8 mouse cellular contexts compared by ENCODE assay signal in the genomic region with DNA sequence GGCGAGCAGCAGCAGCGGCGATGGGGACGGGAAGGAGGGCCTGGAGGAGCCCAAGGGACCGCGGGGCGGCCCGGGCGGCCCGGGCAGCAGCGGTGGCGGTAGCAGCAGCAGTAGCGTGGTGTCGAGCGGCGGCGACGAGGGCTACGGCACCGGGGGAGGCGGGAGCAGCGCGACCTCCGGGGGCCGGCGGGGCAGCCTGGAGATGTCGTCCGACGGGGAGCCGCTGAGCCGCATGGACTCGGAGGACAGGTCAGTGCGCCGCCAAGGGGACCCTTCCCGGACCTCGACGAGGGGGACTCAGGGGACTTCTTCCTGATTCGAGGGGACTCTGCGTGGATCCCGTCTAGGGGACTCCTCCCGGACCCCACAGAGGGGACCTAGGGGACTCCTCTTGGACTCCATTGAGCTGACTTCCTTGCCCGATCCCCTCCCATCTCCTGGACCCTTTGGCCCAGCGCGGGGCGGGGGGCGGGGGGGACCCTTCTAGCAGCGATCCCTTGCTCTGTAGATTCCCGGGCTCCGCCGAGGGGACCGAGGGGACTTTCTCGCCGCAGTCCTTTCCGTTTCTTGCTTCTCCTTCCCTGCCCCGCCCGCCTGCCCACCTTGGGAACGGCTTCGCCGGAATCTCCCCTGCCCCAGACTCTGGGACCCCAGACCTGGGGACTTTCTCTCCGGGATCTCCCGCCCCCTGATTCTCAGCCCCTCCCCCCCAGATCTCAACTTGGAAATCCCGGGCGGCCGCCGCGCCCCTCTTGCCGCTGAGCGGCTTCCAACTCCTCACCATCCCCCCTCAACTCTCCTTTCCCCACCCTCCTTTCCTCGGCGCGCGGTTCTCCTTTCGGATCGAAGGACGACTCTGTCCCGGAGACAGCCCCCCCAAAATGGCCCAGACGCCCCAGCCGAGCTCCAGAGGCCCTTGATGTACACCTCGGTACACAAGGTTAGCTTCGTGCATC. TPM values are rescaled to one million over a fixed set of nuclear protein-coding genes. Genes with fewer than 3 reads are reported as not detected.
DNase-seq lines count a peak whose midpoint lies in the region; ATAC-seq lines count a peak whose summit lies in the region.

No protein-coding gene starts in this region.

- peak overlapping the region; percentile 95 for H3K9ac ChIP-seq in embryonic facial prominence, embryonic 12.5 days
- peak overlapping the region; percentile 95 for H3K9ac ChIP-seq in heart, embryonic 11.5 days (ENCODE audit: low read depth, low read length)

- peak; percentile 20 for DNase-seq in adrenal gland, adult 8-10 months
- DNase-seq in kidney, postnatal 25 days = peak; percentile 34 to 65
- peak; percentile 19 for DNase-seq in skeletal muscle tissue, adult 2 months (ENCODE audit: low read depth, low spot score)
- peak; percentile 36 to 64 for DNase-seq in urinary bladder, postnatal 4 days (ENCODE audit: low spot score in 2 of 2)

- H3K4me1 ChIP-seq in embryonic facial prominence, embryonic 12.5 days = peaks cover 24% of the 10 kb centered on the region
- peaks cover 18% of the 10 kb centered on the region for H3K4me1 ChIP-seq in heart, embryonic 11.5 days (ENCODE audit: control insufficient read depth, insufficient read depth, low read length)

- H3K27me3 ChIP-seq in embryonic facial prominence, embryonic 12.5 days = no peaks in the 10 kb centered on the region
- H3K27me3 ChIP-seq in heart, embryonic 11.5 days (ENCODE audit: control insufficient read depth, insufficient read depth, low read length) = no peaks in the 10 kb centered on the region

- peak; percentile 4 for ATAC-seq in CD4-positive, CD25-positive, alpha-beta regulatory T cell, adult 4 months
- ATAC-seq in embryonic facial prominence, embryonic 12.5 days (ENCODE audit: insufficient number of reproducible peaks, insufficient read depth, low FRiP score, low TSS enrichment) = peak; percentile 53
- peak; percentile 39 for ATAC-seq in heart, embryonic 11.5 days (replicated peaks; ENCODE audit: insufficient number of reproducible peaks, low FRiP score, low TSS enrichment)
- ATAC-seq in megakaryocyte, adult 5-6 weeks (ENCODE audit: poor library complexity, severe bottlenecking) = peak; percentile 12

- peak overlapping the region; percentile 79 for H3K4me2 ChIP-seq in embryonic facial prominence, embryonic 12.5 days (replicated peaks)
- H3K4me2 ChIP-seq in heart, embryonic 11.5 days = peak overlapping the region; percentile 66

- no peaks in the 10 kb centered on the region for H3K36me3 ChIP-seq in embryonic facial prominence, embryonic 12.5 days
- H3K36me3 ChIP-seq in heart, embryonic 11.5 days (ENCODE audit: control insufficient read depth, insufficient read depth, low read length) = no peaks in the 10 kb centered on the region

- under 1% methylated on average over 71 of the region's 80 CpGs for WGBS in embryonic facial prominence, embryonic 12.5 days
- WGBS in heart, embryonic 11.5 days (ENCODE audit: insufficient replicate concordance) = under 1% methylated on average over 70 of the region's 80 CpGs

- H3K9me3 ChIP-seq in embryonic facial prominence, embryonic 12.5 days = no peaks in the 10 kb centered on the region
- H3K9me3 ChIP-seq in heart, embryonic 11.5 days (replicated peaks; ENCODE audit: control insufficient read depth, low read length) = no peaks in the 10 kb centered on the region

- H3K4me3 ChIP-seq in embryonic facial prominence, embryonic 12.5 days = peak overlapping the region; percentile 94
- peak overlapping the region; percentile 69 for H3K4me3 ChIP-seq in heart, embryonic 11.5 days (ENCODE audit: low read depth, low read length)

- H3K27ac ChIP-seq in embryonic facial prominence, embryonic 12.5 days = peak overlapping the region; percentile 95
- H3K27ac ChIP-seq in heart, embryonic 11.5 days (ENCODE audit: low read depth, low read length) = peak overlapping the region; percentile 92

RNA-seq across cellular contexts. Expression of gene Aebp2, which starts 1.9 kb away (rescaled TPM):
- polyA plus RNA-seq in CD4-positive, CD25-positive, alpha-beta regulatory T cell, adult 4 months (2017; shearing (Covaris generic)) = 10 to 100 TPM; 23.8 to 39.0 TPM
- 10 to 100 TPM; 38.0 to 55.7 (median 50.2) TPM for total RNA-seq in adrenal gland, adult 8-10 months (2022)
- 15.4 and 18.0 TPM in 2 replicates for polyA plus RNA-seq in embryonic facial prominence, embryonic 12.5 days (2016; fragmentation: Nextera tagmentation; extraction: Ambion mirVana)
- polyA plus RNA-seq in heart, embryonic 11.5 days (2014; fragmentation: Nextera tagmentation; extraction: Ambion mirVana) = 8.3 and 12.4 TPM in 2 replicates
- total RNA-seq in megakaryocyte, adult 5-6 weeks (2015) = 31.5 and 34.2 TPM in 2 replicates
- total RNA-seq in megakaryocyte, adult 5-6 weeks (2017) = 40.5 and 49.7 TPM in 2 replicates

Comparison
In these comparisons a context has a peak if more than half of its experiments do, and no peak if none do; other contexts are left out.
1. Peak in every context shown above with its lines: DNase-seq, ATAC-seq, H3K4me3 ChIP-seq and H3K27ac ChIP-seq.